Mouse (Mus musculus) limb, embryonic 11.5 days (tissue): ENCODE results near the gene Gm39566. TPM values are rescaled to one million over a fixed set of nuclear protein-coding genes. Genes with fewer than 3 reads are reported as not detected.

ENCODE experiments used
- ATAC-seq: fragments of 200-750 bp; cut with Nextera tagmentation; 2 replicates; pipeline ENCODE4 v1.8.0; 2017; ENCODE audit warnings: low read depth; ENCODE audit not compliant: insufficient number of reproducible peaks, low FRiP score, low TSS enrichment
- DNase-seq: peaks from one replicate; pipeline ENCODE4 v3.0.0-alpha.2; 2015; ENCODE audit warnings: low spot score
- H3K27ac ChIP-seq: fragments of 300-500 bp; sonication (generic); replicated peaks from 2 replicates; pipeline ENCODE4 v1.5.1; 2014; ENCODE audit warnings: low read depth, mild to moderate bottlenecking, low read length
- H3K27me3 ChIP-seq: fragments of 300-500 bp; sonication (generic); 2 replicates; pipeline ENCODE4 v1.6.1; 2014; ENCODE audit warnings: mild to moderate bottlenecking, low read length, mixed read lengths; ENCODE audit not compliant: control insufficient read depth, insufficient read depth
- H3K36me3 ChIP-seq: fragments of 300-500 bp; sonication (generic); 2 replicates; pipeline ENCODE4 v1.6.1; 2014; ENCODE audit warnings: mild to moderate bottlenecking, low read length, moderate library complexity, mixed read lengths; ENCODE audit not compliant: control insufficient read depth, insufficient read depth
- H3K4me1 ChIP-seq: fragments of 300-500 bp; sonication (generic); 2 replicates; pipeline ENCODE4 v1.6.1; 2014; ENCODE audit warnings: low read length, mixed read lengths; ENCODE audit not compliant: control insufficient read depth, insufficient read depth
- H3K4me2 ChIP-seq: fragments of 300-500 bp; sonication (generic); 2 replicates; pipeline ENCODE4 v1.6.1; 2014; ENCODE audit warnings: low read depth, mild to moderate bottlenecking, moderate library complexity; ENCODE audit not compliant: severe bottlenecking
- H3K4me3 ChIP-seq: fragments of 300-500 bp; sonication (generic); 2 replicates; pipeline ENCODE4 v1.5.1; 2014; ENCODE audit warnings: low read depth, low read length
- H3K9ac ChIP-seq: fragments of 300-500 bp; sonication (generic); 2 replicates; pipeline ENCODE4 v1.6.1; 2014; ENCODE audit warnings: mild to moderate bottlenecking, low read length
- H3K9me3 ChIP-seq: fragments of 300-500 bp; sonication (generic); 2 replicates; pipeline ENCODE4 v1.6.1; 2016; ENCODE audit warnings: low read length; ENCODE audit not compliant: control insufficient read depth
- WGBS: fragments of 180-500 bp; shearing (Covaris S2); extraction: QIAGEN DNeasy Blood & Tissue Kit; methylation state at CpG from one replicate; pipeline ENCODE4 v1.1.7; 2014; 5-methylcytosine and 5-hydroxymethylcytosine counted together
- polyA plus RNA-seq: library from polyadenylated mRNA; unstranded; fragments of >200 nt; fragmentation: Nextera tagmentation; extraction: Ambion mirVana; gene quantifications from 2 replicates; pipeline ENCODE4 v1.2.1, GENCODE M21; 2014

The Gm39566 gene
- polyA plus RNA-seq, 1 experiment from 2014 or later: not detected

- ATAC-seq (no peak), DNase-seq (no peak)
- Histone ChIP-seq H3K27ac (no peak overlapping the region), H3K36me3 (no peaks in the 10 kb centered on the region), H3K9me3 (no peaks in the 10 kb centered on the region), H3K27me3 (peaks cover 43% of the 10 kb centered on the region), H3K4me3 (no peak overlapping the region), H3K9ac (no peak overlapping the region), H3K4me1 (peaks cover 29% of the 10 kb centered on the region), H3K4me2 (no peak overlapping the region)
- WGBS: 68% methylated on average over 7 of the region's 7 CpGs
Observed at GRCm38 (mm10) chr11:69797924-69798323, 17.2 kb downstream of the Gm39566 start.

- DNase-seq: no peak
- Histone ChIP-seq H3K27me3 (peaks cover 25% of the 10 kb centered on the region), H3K9ac (no peak overlapping the region), H3K4me3 (peak overlapping the region; percentile 26), H3K4me1 (peaks cover 14% of the 10 kb centered on the region), H3K4me2 (peak overlapping the region; percentile 52), H3K27ac (no peak overlapping the region), H3K36me3 (no peaks in the 10 kb centered on the region), H3K9me3 (no peaks in the 10 kb centered on the region)
- ATAC-seq: no peak
- WGBS: 3% methylated on average over 13 of the region's 13 CpGs
Observed at GRCm38 (mm10) chr11:69795983-69796435, 19.1 kb downstream of the Gm39566 start.

- Histone ChIP-seq H3K27me3 (peaks cover 20% of the 10 kb centered on the region), H3K9me3 (no peaks in the 10 kb centered on the region), H3K4me1 (peaks cover 9% of the 10 kb centered on the region), H3K4me3 (peak within 1 kb of the TSS; percentile 26), H3K36me3 (no peaks in the 10 kb centered on the region), H3K4me2 (peak within 1 kb of the TSS; percentile 52), H3K9ac (no peak within 1 kb of the TSS), H3K27ac (no peak within 1 kb of the TSS)
- ATAC-seq (peak; percentile 88), DNase-seq (peak; percentile 88)
- WGBS: 2% methylated on average over 52 of the region's 52 CpGs
Observed at GRCm38 (mm10) chr11:69795168-69795982, 19.7 kb downstream of the Gm39566 start, which contains the start of gene Chrnb1. TSS of gene Chrnb1 (minus strand) at chr11:69795943.

- WGBS: 63% methylated on average over 5 of the region's 5 CpGs
- Histone ChIP-seq H3K27me3 (peaks cover 12% of the 10 kb centered on the region), H3K36me3 (no peaks in the 10 kb centered on the region), H3K9me3 (no peaks in the 10 kb centered on the region), H3K9ac (no peak overlapping the region), H3K4me3 (no peak overlapping the region), H3K27ac (no peak overlapping the region), H3K4me1 (no peaks in the 10 kb centered on the region), H3K4me2 (no peak overlapping the region)
- ATAC-seq (no peak), DNase-seq (no peak)
Observed at GRCm38 (mm10) chr11:69793429-69793828, 21.7 kb downstream of the Gm39566 start.

GRCm38 (mm10) chr11:69791420-69791819 lies 23.7 kb downstream of the Gm39566 start:
- H3K9ac ChIP-seq: no peak overlapping the region
- no peaks in the 10 kb centered on the region for H3K36me3 ChIP-seq
- no peak overlapping the region for H3K27ac ChIP-seq
- H3K4me2 ChIP-seq: no peak overlapping the region
- H3K4me1 ChIP-seq: no peaks in the 10 kb centered on the region
- WGBS: 72% methylated on average over 5 of the region's 5 CpGs
- H3K9me3 ChIP-seq: no peaks in the 10 kb centered on the region
- no peak for ATAC-seq
- no peak overlapping the region for H3K4me3 ChIP-seq
- H3K27me3 ChIP-seq: peaks cover 4% of the 10 kb centered on the region; the same call in 1 of the 2 replicates
- no peak for DNase-seq

GRCm38 (mm10) chr11:69789431-69789830 lies 25.7 kb downstream of the Gm39566 start:
- Histone ChIP-seq H3K4me1 (no peaks in the 10 kb centered on the region), H3K4me2 (no peak overlapping the region), H3K9ac (no peak overlapping the region), H3K27ac (no peak overlapping the region), H3K27me3 (peaks cover 4% of the 10 kb centered on the region; the same call in 1 of the 2 replicates), H3K4me3 (no peak overlapping the region), H3K9me3 (no peaks in the 10 kb centered on the region), H3K36me3 (no peaks in the 10 kb centered on the region)
- ATAC-seq (no peak), DNase-seq (no peak)
- 61% methylated on average over 5 of the region's 5 CpGs for WGBS

GRCm38 (mm10) chr11:69787306-69787705 lies 27.8 kb downstream of the Gm39566 start:
- Histone ChIP-seq H3K4me3 (no peak overlapping the region), H3K36me3 (no peaks in the 10 kb centered on the region), H3K4me2 (no peak overlapping the region), H3K27me3 (no peaks in the 10 kb centered on the region), H3K9ac (no peak overlapping the region), H3K4me1 (no peaks in the 10 kb centered on the region), H3K9me3 (no peaks in the 10 kb centered on the region), H3K27ac (no peak overlapping the region)
- ATAC-seq: no peak
- WGBS: 92% methylated on average over 5 of the region's 5 CpGs
- DNase-seq: no peak

GRCm38 (mm10) chr11:69784793-69785272 lies 30.3 kb downstream of the Gm39566 start:
- Histone ChIP-seq H3K9ac (no peak overlapping the region), H3K4me3 (no peak overlapping the region), H3K36me3 (no peaks in the 10 kb centered on the region), H3K9me3 (no peaks in the 10 kb centered on the region), H3K27ac (no peak overlapping the region), H3K27me3 (no peaks in the 10 kb centered on the region), H3K4me2 (no peak overlapping the region), H3K4me1 (no peaks in the 10 kb centered on the region)
- no peak for DNase-seq
- WGBS: 37% methylated on average over 15 of the region's 15 CpGs
- no peak for ATAC-seq
